Comparison of ENCODE assay signal across 12 mouse cellular contexts in the genomic region with DNA sequence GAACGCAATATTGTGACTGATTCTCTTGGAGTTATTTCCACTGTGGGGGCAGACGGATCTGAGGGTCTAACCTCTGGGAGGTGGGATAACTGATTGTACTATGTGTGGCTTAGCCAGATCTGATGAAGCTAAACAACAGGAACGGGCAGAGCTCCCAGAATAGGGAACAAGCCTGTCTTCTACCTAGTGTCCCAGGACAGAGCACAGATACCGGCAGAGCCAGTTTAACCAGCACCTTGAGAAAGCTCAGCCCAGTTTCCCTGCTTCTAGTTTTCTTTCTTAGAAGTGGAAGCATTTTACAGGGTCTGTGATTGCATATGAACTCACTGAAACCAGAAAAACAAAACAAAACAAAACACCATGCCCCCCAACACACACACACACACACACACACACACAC.
"Had no signal": no experiment of that assay in that cellular context is flagged by ENCODE, and none has a peak within 500 bp of the region (broad histone marks: within the 10 kb centered on the region; RNA-seq: fewer than 3 reads in every experiment).

No protein-coding gene starts in this region.

- H3K4me3 ChIP-seq: left cerebral cortex, adult 2 months; liver, embryonic 12.5 days; midbrain, embryonic 10.5 days; myocyte; neural tube, embryonic 15.5 days had no signal

- H3K27me3 ChIP-seq: neural tube, embryonic 15.5 days had no signal

- H3K9me3 ChIP-seq: liver, embryonic 12.5 days; midbrain, embryonic 10.5 days; neural tube, embryonic 15.5 days had no signal

- H3K36me3 ChIP-seq: liver, embryonic 12.5 days; midbrain, embryonic 10.5 days; neural tube, embryonic 15.5 days had no signal

- DNase-seq: kidney, adult 18-20 months; kidney, postnatal 14 days; lung, postnatal 4 days; midbrain, embryonic 14.5 days; right cerebral cortex, adult 18-20 months; right cerebral cortex, postnatal 25 days; thymus, postnatal 4 days had no signal

- H3K27ac ChIP-seq: left cerebral cortex, adult 2 months; liver, embryonic 12.5 days; midbrain, embryonic 10.5 days; neural tube, embryonic 15.5 days had no signal

- ATAC-seq: liver, embryonic 12.5 days had no signal

- H3K4me2 ChIP-seq: liver, embryonic 12.5 days; neural tube, embryonic 15.5 days had no signal

- H3K9ac ChIP-seq: liver, embryonic 12.5 days; neural tube, embryonic 15.5 days had no signal
